Mouse (Mus musculus): ENCODE data around the gene Wdr60. TPM values are rescaled to one million over a fixed set of nuclear protein-coding genes. Genes with fewer than 3 reads are reported as not detected.

Gene Wdr60
- total RNA-seq, 2 experiments from 2014 or later = 35.7 to 38.9 TPM

GRCm38 (mm10) chr12:116271071-116271470, 8.2 kb upstream of the Wdr60 start:
- no peak for ATAC-seq (replicated peaks; ENCODE audit: low FRiP score, low TSS enrichment, poor library complexity, severe bottlenecking)

GRCm38 (mm10) chr12:116270538-116270937, 7.7 kb upstream of the Wdr60 start:
- ATAC-seq (replicated peaks; ENCODE audit: low FRiP score, low TSS enrichment, poor library complexity, severe bottlenecking) = no peak

GRCm38 (mm10) chr12:116269450-116269849, 6.6 kb upstream of the Wdr60 start:
- ATAC-seq (replicated peaks; ENCODE audit: low FRiP score, low TSS enrichment, poor library complexity, severe bottlenecking) = peak; percentile 66

- ATAC-seq (replicated peaks; ENCODE audit: low FRiP score, low TSS enrichment, poor library complexity, severe bottlenecking) = peak; percentile 74
Measured at GRCm38 (mm10) chr12:116265275-116265674, 2.5 kb upstream of the Wdr60 start.

GRCm38 (mm10) chr12:116264756-116265155, 1.9 kb upstream of the Wdr60 start:
- peak; percentile 52 for ATAC-seq (replicated peaks; ENCODE audit: low FRiP score, low TSS enrichment, poor library complexity, severe bottlenecking)

GRCm38 (mm10) chr12:116258321-116258720, 4.5 kb downstream of the Wdr60 start:
- no peak for ATAC-seq (replicated peaks; ENCODE audit: low FRiP score, low TSS enrichment, poor library complexity, severe bottlenecking)

GRCm38 (mm10) chr12:116255636-116256035, 7.2 kb downstream of the Wdr60 start:
- ATAC-seq (replicated peaks; ENCODE audit: low FRiP score, low TSS enrichment, poor library complexity, severe bottlenecking) = peak; percentile 94

- no peak for ATAC-seq (replicated peaks; ENCODE audit: low FRiP score, low TSS enrichment, poor library complexity, severe bottlenecking)
Measured at GRCm38 (mm10) chr12:116254652-116255051, 8.2 kb downstream of the Wdr60 start.

GRCm38 (mm10) chr12:116244601-116245000, 18.2 kb downstream of the Wdr60 start:
- no peak for ATAC-seq (replicated peaks; ENCODE audit: low FRiP score, low TSS enrichment, poor library complexity, severe bottlenecking)

- ATAC-seq (replicated peaks; ENCODE audit: low FRiP score, low TSS enrichment, poor library complexity, severe bottlenecking) = no peak
Measured at GRCm38 (mm10) chr12:116238803-116239202, 24.0 kb downstream of the Wdr60 start.

GRCm38 (mm10) chr12:116238370-116238769, 24.5 kb downstream of the Wdr60 start:
- no peak for ATAC-seq (replicated peaks; ENCODE audit: low FRiP score, low TSS enrichment, poor library complexity, severe bottlenecking)

- no peak for ATAC-seq (replicated peaks; ENCODE audit: low FRiP score, low TSS enrichment, poor library complexity, severe bottlenecking)
Measured at GRCm38 (mm10) chr12:116236658-116237057, 26.2 kb downstream of the Wdr60 start.

- ATAC-seq (replicated peaks; ENCODE audit: low FRiP score, low TSS enrichment, poor library complexity, severe bottlenecking) = peak; percentile 77
Measured at GRCm38 (mm10) chr12:116235356-116235755, 27.5 kb downstream of the Wdr60 start.

- no peak for ATAC-seq (replicated peaks; ENCODE audit: low FRiP score, low TSS enrichment, poor library complexity, severe bottlenecking)
Measured at GRCm38 (mm10) chr12:116232061-116232460, 30.8 kb downstream of the Wdr60 start.

- ATAC-seq (replicated peaks; ENCODE audit: low FRiP score, low TSS enrichment, poor library complexity, severe bottlenecking) = no peak
Measured at GRCm38 (mm10) chr12:116231612-116232011, 31.2 kb downstream of the Wdr60 start.

GRCm38 (mm10) chr12:116229451-116229850, 33.4 kb downstream of the Wdr60 start:
- no peak for ATAC-seq (replicated peaks; ENCODE audit: low FRiP score, low TSS enrichment, poor library complexity, severe bottlenecking)

- no peak for ATAC-seq (replicated peaks; ENCODE audit: low FRiP score, low TSS enrichment, poor library complexity, severe bottlenecking)
Measured at GRCm38 (mm10) chr12:116226289-116227057, 36.3 kb downstream of the Wdr60 start.

- no peak for ATAC-seq (replicated peaks; ENCODE audit: low FRiP score, low TSS enrichment, poor library complexity, severe bottlenecking)
Measured at GRCm38 (mm10) chr12:116223107-116223506, 39.7 kb downstream of the Wdr60 start.

GRCm38 (mm10) chr12:116207486-116207885, 55.3 kb downstream of the Wdr60 start:
- no peak for ATAC-seq (replicated peaks; ENCODE audit: low FRiP score, low TSS enrichment, poor library complexity, severe bottlenecking)

- ATAC-seq (replicated peaks; ENCODE audit: low FRiP score, low TSS enrichment, poor library complexity, severe bottlenecking) = no peak
Measured at GRCm38 (mm10) chr12:116205726-116206125, 57.1 kb downstream of the Wdr60 start.

- peak; percentile 81 for ATAC-seq (replicated peaks; ENCODE audit: low FRiP score, low TSS enrichment, poor library complexity, severe bottlenecking)
Measured at GRCm38 (mm10) chr12:116202176-116202981, 60.4 kb downstream of the Wdr60 start.

Data from megakaryocyte-erythroid progenitor cell, adult 5-6 weeks (primary cell).